Mouse (Mus musculus) erythroblast, embryonic 14.5 days (primary cell): Measurements from ENCODE around the gene Mdm4. TPM values are rescaled to one million over a fixed set of nuclear protein-coding genes. Genes with fewer than 3 reads are reported as not detected.

Experiments used
- H3K27me3 ChIP-seq: 2 replicates; pipeline ENCODE4 v1.6.1; 2012; ENCODE audit warnings: inconsistent platforms; ENCODE audit not compliant: control insufficient read depth
- H3K36me3 ChIP-seq: 2 replicates; pipeline ENCODE4 v1.6.1; 2012; ENCODE audit warnings: mild to moderate bottlenecking, inconsistent platforms; ENCODE audit not compliant: control insufficient read depth
- H3K4me1 ChIP-seq: 2 replicates; pipeline ENCODE4 v1.6.1; 2012; ENCODE audit warnings: inconsistent platforms; ENCODE audit not compliant: control insufficient read depth
- H3K4me3 ChIP-seq: replicated peaks from 2 replicates; pipeline ENCODE3; 2012; ENCODE audit warnings: moderate library complexity, mild to moderate bottlenecking, inconsistent platforms
- H3K9me3 ChIP-seq: 2 replicates; pipeline ENCODE4 v1.6.1; 2012; ENCODE audit warnings: low read length, inconsistent platforms, mixed read lengths; ENCODE audit not compliant: control insufficient read depth
- GATA1 ChIP-seq: IDR thresholded peaks from 2 replicates; pipeline ENCODE4 v1.6.1; 2012; ENCODE audit warnings: low read length, inconsistent platforms, mixed read lengths
- TAL1 ChIP-seq: IDR thresholded peaks from 3 replicates; pipeline ENCODE4 v1.6.1; 2012; ENCODE audit warnings: low read length, inconsistent platforms, mixed read lengths
- polyA plus RNA-seq: library from polyadenylated mRNA; stranded (reverse); fragments of >175 nt; gene quantifications from 2 replicates; pipeline ENCODE4 v1.2.3, GENCODE M21; 2012

The Mdm4 gene
- polyA plus RNA-seq, 1 experiment = 1.1 TPM

- H3K27me3 ChIP-seq = no peaks in the 10 kb centered on the region
- no peaks in the 10 kb centered on the region for H3K36me3 ChIP-seq
- TF ChIP-seq TAL1 (no peak), GATA1 (no peak)
These were observed 109.3 kb downstream of the Mdm4 start for GRCm38 (mm10) chr1:132921071-132921470.

GRCm38 (mm10) chr1:132919258-132919657 is 111.1 kb downstream of the Mdm4 start:
- H3K9me3 ChIP-seq = no peaks in the 10 kb centered on the region
- no peaks in the 10 kb centered on the region for H3K4me1 ChIP-seq
- no peak overlapping the region for H3K4me3 ChIP-seq
- no peaks in the 10 kb centered on the region for H3K27me3 ChIP-seq
- no peaks in the 10 kb centered on the region for H3K36me3 ChIP-seq
- no peak for TF ChIP-seq GATA1
- no peak for TF ChIP-seq TAL1

More at GRCm38 (mm10) chr1:132921071-132921470, 109.3 kb downstream of the Mdm4 start:
- H3K9me3 ChIP-seq = no peaks in the 10 kb centered on the region
- H3K4me3 ChIP-seq = no peak overlapping the region
- no peaks in the 10 kb centered on the region for H3K4me1 ChIP-seq

DNA sequence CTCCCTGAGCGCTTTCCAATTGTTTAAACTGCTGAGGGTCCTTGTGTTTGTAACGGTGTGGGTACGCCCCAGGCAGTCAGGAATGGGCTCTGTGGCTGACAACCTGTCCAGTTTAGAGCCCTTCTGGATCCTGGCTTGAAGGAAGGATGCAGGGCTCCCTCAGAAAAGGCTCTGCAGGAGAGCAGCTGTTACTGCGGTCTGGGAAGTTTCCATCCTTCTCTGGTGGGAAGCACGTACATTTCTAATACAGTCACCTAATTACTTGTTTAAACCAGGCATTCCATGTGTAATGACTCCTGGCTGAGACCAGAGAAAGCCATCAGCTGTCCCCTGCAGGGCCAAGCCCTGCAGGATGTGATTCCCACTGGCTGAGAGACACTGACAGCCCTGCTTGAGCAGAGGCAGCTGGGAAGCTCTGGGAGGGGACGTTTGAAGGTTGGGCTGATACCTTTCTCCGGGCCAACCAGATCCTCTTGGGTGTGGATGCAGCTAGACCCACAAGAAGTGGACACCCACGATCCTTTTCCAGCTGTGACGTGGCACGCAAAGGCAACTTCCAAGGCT is 112.2 kb downstream of the Mdm4 start:
- Histone ChIP-seq H3K27me3 (no peaks in the 10 kb centered on the region), H3K4me1 (no peaks in the 10 kb centered on the region), H3K4me3 (no peak overlapping the region), H3K36me3 (no peaks in the 10 kb centered on the region), H3K9me3 (no peaks in the 10 kb centered on the region)
- TF ChIP-seq GATA1 = no peak
- no peak for TF ChIP-seq TAL1

GRCm38 (mm10) chr1:132917554-132917953 is 112.8 kb downstream of the Mdm4 start:
- Histone ChIP-seq H3K27me3 (no peaks in the 10 kb centered on the region), H3K4me3 (no peak overlapping the region), H3K36me3 (no peaks in the 10 kb centered on the region), H3K4me1 (no peaks in the 10 kb centered on the region), H3K9me3 (no peaks in the 10 kb centered on the region)
- TF ChIP-seq GATA1 (no peak), TAL1 (no peak)

DNA sequence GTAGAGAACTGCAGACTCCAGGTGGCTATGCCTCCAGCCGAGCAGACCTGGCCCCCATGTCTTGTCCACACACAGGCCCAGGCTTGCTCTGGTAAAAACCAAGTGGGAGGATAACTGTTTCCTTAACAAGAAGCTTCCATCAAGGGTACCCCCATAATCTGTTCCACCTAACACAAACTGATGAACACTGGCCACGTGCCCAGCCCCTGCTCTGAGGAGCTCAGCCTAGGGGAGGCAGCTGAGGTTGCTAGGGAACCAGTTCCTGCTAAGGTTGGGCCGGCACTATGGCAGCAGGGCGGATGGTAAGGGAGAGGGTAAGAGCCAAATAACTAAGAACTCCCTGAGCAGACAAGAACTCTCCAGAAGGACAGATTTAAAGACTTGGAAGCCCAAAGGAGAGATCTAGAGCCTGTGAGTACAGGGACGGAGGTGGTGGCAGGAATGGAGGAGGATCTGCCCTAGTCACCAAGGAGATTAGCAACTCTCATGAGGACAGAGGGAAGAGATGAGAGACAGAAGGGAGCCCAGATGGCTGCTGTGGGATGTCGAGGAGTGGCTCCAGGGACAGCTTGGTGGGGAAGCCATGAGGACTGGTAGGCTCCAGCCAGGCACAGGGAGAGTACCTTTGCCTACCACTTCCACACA is 114.4 kb downstream of the Mdm4 start:
- H3K27me3 ChIP-seq = no peaks in the 10 kb centered on the region
- no peaks in the 10 kb centered on the region for H3K36me3 ChIP-seq
- H3K4me3 ChIP-seq = no peak overlapping the region
- TF ChIP-seq TAL1 = no peak
- no peak for TF ChIP-seq GATA1
- H3K4me1 ChIP-seq = no peaks in the 10 kb centered on the region
- no peaks in the 10 kb centered on the region for H3K9me3 ChIP-seq

DNA sequence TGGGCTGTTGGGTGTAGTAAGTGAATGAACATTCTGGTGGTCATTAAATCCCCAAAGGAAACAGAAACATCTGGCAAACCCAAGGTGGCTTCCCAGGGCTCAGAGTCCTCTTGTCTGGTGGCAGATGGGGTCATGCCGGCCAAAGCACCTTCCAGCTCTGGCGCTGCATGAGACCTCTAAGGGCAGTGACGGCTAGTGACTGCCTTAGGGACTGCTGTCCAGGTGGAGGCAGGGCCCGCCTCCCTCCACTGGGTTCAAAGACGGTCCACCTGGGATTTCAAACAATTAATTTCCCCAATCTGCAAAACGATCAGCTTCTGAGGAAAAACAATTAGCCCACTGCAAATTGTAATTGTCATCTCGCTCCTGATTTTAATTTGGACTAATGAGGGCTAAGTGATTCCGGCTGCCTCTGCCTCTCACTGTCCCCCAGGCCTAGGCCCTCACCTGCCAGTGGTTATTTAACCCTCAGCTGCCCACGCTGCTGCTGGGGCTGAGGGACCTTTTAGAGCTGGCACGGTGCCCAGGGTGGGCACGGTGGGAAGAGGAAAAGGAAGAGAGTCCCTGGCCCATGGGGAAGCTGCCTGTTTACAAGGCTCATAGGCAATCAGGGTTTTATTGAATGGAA is 119.8 kb downstream of the Mdm4 start:
- TF ChIP-seq TAL1 = no peak
- TF ChIP-seq GATA1 = no peak
- Histone ChIP-seq H3K4me3 (no peak overlapping the region), H3K4me1 (no peaks in the 10 kb centered on the region), H3K36me3 (no peaks in the 10 kb centered on the region), H3K9me3 (no peaks in the 10 kb centered on the region), H3K27me3 (no peaks in the 10 kb centered on the region)

- no peaks in the 10 kb centered on the region for H3K27me3 ChIP-seq
- TF ChIP-seq GATA1 (no peak), TAL1 (no peak)
- no peaks in the 10 kb centered on the region for H3K9me3 ChIP-seq
- no peaks in the 10 kb centered on the region for H3K4me1 ChIP-seq
- no peak overlapping the region for H3K4me3 ChIP-seq
- no peaks in the 10 kb centered on the region for H3K36me3 ChIP-seq
These were observed 120.4 kb downstream of the Mdm4 start for GRCm38 (mm10) chr1:132909951-132910350.

Other genes with a start within 250 kb of the Mdm4 start
- not detected in 2 replicates for gene Lrrn2, start 150.3 kb downstream of the Mdm4 start, polyA plus RNA-seq
- gene Pik3c2b, start 15.1 kb upstream of the Mdm4 start, polyA plus RNA-seq = 0.01 and 0.03 TPM in 2 replicates
- gene Ppp1r15b, start 100.6 kb upstream of the Mdm4 start, polyA plus RNA-seq = 2.0 and 2.5 TPM in 2 replicates
- gene Plekha6, start 133.6 kb upstream of the Mdm4 start, polyA plus RNA-seq = 0.01 and 0.04 TPM in 2 replicates